Mouse (Mus musculus): Measurements from ENCODE around the gene Atp10b.

GRCm38 (mm10) chr11:43142811-43143210 is 6.9 kb upstream of the Atp10b start:
- no peak for TF ChIP-seq POLR2A (IDR thresholded peaks at IDR 0.05; ENCODE audit: low read depth, low read length)
- no peak for TF ChIP-seq CTCF (IDR thresholded peaks at IDR 0.05; ENCODE audit: borderline replicate concordance, insufficient read depth, low read length)
